ENCODE assay signal across 8 mouse cellular contexts in the genomic region with DNA sequence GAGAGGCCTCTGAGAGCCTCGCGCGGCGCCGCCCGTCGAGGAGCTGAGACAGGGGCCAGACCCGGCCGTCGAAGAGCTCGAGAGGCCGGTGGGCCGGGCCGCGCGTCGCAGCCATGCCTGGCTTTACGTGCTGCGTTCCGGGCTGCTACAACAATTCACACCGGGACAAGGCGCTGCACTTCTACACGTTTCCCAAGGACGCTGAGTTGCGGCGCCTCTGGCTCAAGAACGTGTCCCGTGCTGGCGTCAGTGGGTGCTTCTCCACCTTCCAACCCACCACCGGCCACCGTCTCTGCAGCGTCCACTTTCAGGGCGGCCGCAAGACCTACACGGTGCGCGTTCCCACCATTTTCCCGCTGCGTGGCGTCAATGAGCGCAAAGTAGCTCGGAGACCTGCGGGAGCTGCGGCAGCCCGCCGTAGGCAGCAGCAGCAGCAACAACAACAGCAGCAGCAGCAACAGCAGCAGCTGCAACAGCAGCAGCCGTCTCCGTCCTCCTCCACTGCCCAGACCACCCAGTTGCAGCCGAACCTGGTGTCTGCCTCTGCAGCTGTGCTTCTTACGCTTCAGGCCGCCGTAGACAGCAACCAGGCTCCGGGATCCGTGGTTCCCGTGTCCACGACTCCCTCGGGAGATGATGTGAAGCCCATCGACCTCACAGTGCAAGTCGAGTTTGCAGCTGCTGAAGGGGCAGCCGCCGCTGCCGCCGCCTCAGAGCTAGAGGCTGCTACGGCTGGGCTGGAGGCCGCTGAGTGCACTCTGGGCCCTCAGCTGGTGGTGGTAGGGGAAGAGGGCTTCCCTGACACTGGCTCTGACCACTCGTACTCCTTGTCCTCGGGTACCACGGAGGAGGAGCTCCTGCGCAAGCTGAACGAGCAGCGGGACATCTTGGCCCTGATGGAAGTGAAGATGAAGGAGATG. TPM values are rescaled to one million over a fixed set of nuclear protein-coding genes. Genes with fewer than 3 reads are reported as not detected.
DNase-seq lines count a peak whose midpoint lies in the region; ATAC-seq lines count a peak whose summit lies in the region.

No protein-coding gene starts in this region.

- ATAC-seq in liver, embryonic 11.5 days (replicated peaks; ENCODE audit: low FRiP score), result peak; percentile 33
- ATAC-seq in neural tube, embryonic 13.5 days (ENCODE audit: low read depth), result peak; percentile 54

- peak; percentile 39 to 52 for DNase-seq in lung, adult 18-20 months
- no peak for DNase-seq in lung, postnatal 25 days (ENCODE audit: low spot score)
- DNase-seq in cerebellum, postnatal 10 days, result peak; percentile 64 to 71
- peak; percentile 18 to 39 for DNase-seq in gastrocnemius, adult 8-10 months (ENCODE audit: low spot score in 2 of 2)
- DNase-seq in kidney, adult 9 months, result peak; percentile 37
- DNase-seq in liver, embryonic 11.5 days (ENCODE audit: low spot score), result peak; percentile 70
- DNase-seq in thymus, postnatal 10 days (ENCODE audit: low spot score in 2 of 2), result peak; percentile 25 to 46

- H3K9me3 ChIP-seq in liver, embryonic 11.5 days (ENCODE audit: control insufficient read depth, low read length), result no peaks in the 10 kb centered on the region
- no peaks in the 10 kb centered on the region for H3K9me3 ChIP-seq in neural tube, embryonic 13.5 days

- peaks cover 3% of the 10 kb centered on the region; the same call in 1 of the 2 replicates for H3K36me3 ChIP-seq in liver, embryonic 11.5 days (ENCODE audit: control insufficient read depth, insufficient read depth, low read length)
- H3K36me3 ChIP-seq in neural tube, embryonic 13.5 days, result peaks cover 8% of the 10 kb centered on the region; the same call in 1 of the 2 replicates

- H3K4me2 ChIP-seq in liver, embryonic 11.5 days, result peak overlapping the region; percentile 92
- H3K4me2 ChIP-seq in neural tube, embryonic 13.5 days, result peak overlapping the region; percentile 99

- peak overlapping the region; percentile 79 for H3K27ac ChIP-seq in liver, embryonic 11.5 days (ENCODE audit: low read depth, low read length)
- H3K27ac ChIP-seq in neural tube, embryonic 13.5 days (replicated peaks), result peak overlapping the region; percentile 88

- H3K4me3 ChIP-seq in liver, embryonic 11.5 days (ENCODE audit: low read depth, low read length), result peak overlapping the region; percentile 77
- H3K4me3 ChIP-seq in neural tube, embryonic 13.5 days, result peak overlapping the region; percentile 83

- under 1% methylated on average over 71 of the region's 71 CpGs for WGBS in liver, embryonic 11.5 days
- under 1% methylated on average over 71 of the region's 71 CpGs for WGBS in neural tube, embryonic 13.5 days

- no peaks in the 10 kb centered on the region for H3K27me3 ChIP-seq in liver, embryonic 11.5 days (replicated peaks; ENCODE audit: control insufficient read depth, insufficient read depth, low read length)
- H3K27me3 ChIP-seq in neural tube, embryonic 13.5 days, result no peaks in the 10 kb centered on the region

- peak overlapping the region; percentile 81 for H3K9ac ChIP-seq in liver, embryonic 11.5 days (ENCODE audit: low read depth, low read length)
- H3K9ac ChIP-seq in neural tube, embryonic 13.5 days, result peak overlapping the region; percentile 89

- peaks cover 46% of the 10 kb centered on the region for H3K4me1 ChIP-seq in liver, embryonic 11.5 days (replicated peaks; ENCODE audit: control insufficient read depth, insufficient read depth, low read length)
- peaks cover 56% of the 10 kb centered on the region for H3K4me1 ChIP-seq in neural tube, embryonic 13.5 days (replicated peaks)

RNA-seq across cellular contexts. Expression of a gene that starts 0.6 kb away (rescaled TPM):
- total RNA-seq in gastrocnemius, adult 8-10 months (2022), result 10 to 100 TPM; 20.4 to 24.1 (median 22.0) TPM
- 62.0 and 66.5 TPM in 2 replicates for polyA plus RNA-seq in liver, embryonic 11.5 days (2014; fragmentation: Nextera tagmentation; extraction: Ambion mirVana)
- 61.4 and 64.1 TPM in 2 replicates for polyA plus RNA-seq in neural tube, embryonic 13.5 days (2015; fragmentation: Nextera tagmentation; extraction: Ambion mirVana)

RNA-seq across cellular contexts. Expression of a gene that starts 2.4 kb away (rescaled TPM):
- total RNA-seq in gastrocnemius, adult 8-10 months (2022), result 1 to 10 TPM in 1 of 4 experiments, under 1 TPM in 3; 0.31 to 1.4 (median 0.72) TPM
- polyA plus RNA-seq in liver, embryonic 11.5 days (2014; fragmentation: Nextera tagmentation; extraction: Ambion mirVana), result 37.0 and 37.5 TPM in 2 replicates
- polyA plus RNA-seq in neural tube, embryonic 13.5 days (2015; fragmentation: Nextera tagmentation; extraction: Ambion mirVana), result 52.7 and 63.8 TPM in 2 replicates

RNA-seq across cellular contexts. Expression of a gene that starts 4.9 kb away (rescaled TPM):
- 10 to 100 TPM; 21.4 to 44.7 (median 25.5) TPM for total RNA-seq in gastrocnemius, adult 8-10 months (2022)
- 304 and 312 TPM in 2 replicates for polyA plus RNA-seq in liver, embryonic 11.5 days (2014; fragmentation: Nextera tagmentation; extraction: Ambion mirVana)
- 198 and 201 TPM in 2 replicates for polyA plus RNA-seq in neural tube, embryonic 13.5 days (2015; fragmentation: Nextera tagmentation; extraction: Ambion mirVana)

RNA-seq across cellular contexts. Expression of a gene that starts 25.2 kb away (rescaled TPM):
- 10 to 100 TPM; 18.8 to 21.9 (median 20.0) TPM for total RNA-seq in gastrocnemius, adult 8-10 months (2022)
- 43.7 and 47.5 TPM in 2 replicates for polyA plus RNA-seq in liver, embryonic 11.5 days (2014; fragmentation: Nextera tagmentation; extraction: Ambion mirVana)
- polyA plus RNA-seq in neural tube, embryonic 13.5 days (2015; fragmentation: Nextera tagmentation; extraction: Ambion mirVana), result 43.9 and 48.6 TPM in 2 replicates

RNA-seq across cellular contexts. Expression of a gene that starts 28.0 kb away (rescaled TPM):
- total RNA-seq in gastrocnemius, adult 8-10 months (2022), result not detected
- 0.12 TPM in 1 of 2 replicates, not detected in the other for polyA plus RNA-seq in liver, embryonic 11.5 days (2014; fragmentation: Nextera tagmentation; extraction: Ambion mirVana)
- polyA plus RNA-seq in neural tube, embryonic 13.5 days (2015; fragmentation: Nextera tagmentation; extraction: Ambion mirVana), result 0.46 and 0.54 TPM in 2 replicates
